Mouse (Mus musculus) lung, adult 18-20 months (tissue): ENCODE measurements around the gene Foxi2.

ENCODE experiments used
- DNase-seq, 2 experiments: peaks; one replicate each; pipeline ENCODE4 v3.0.0; 2022; ENCODE audit warnings: mixed read lengths in 2 of 2

Foxi2 gene

GRCm38 (mm10) chr7:135410237-135410965 is at the start of gene Foxi2:
Gene Foxi2 (plus strand): TSS chr7:135410308.
- no peak for DNase-seq

- DNase-seq, result no peak
Measured at GRCm38 (mm10) chr7:135364606-135365005, 45.5 kb upstream of the Foxi2 start.

- no peak for DNase-seq
Measured at GRCm38 (mm10) chr7:135376048-135376447, 34.1 kb upstream of the Foxi2 start.

GRCm38 (mm10) chr7:135376932-135377331 is 33.2 kb upstream of the Foxi2 start:
- peak in 1 of 2 experiments; percentile 4 for DNase-seq

GRCm38 (mm10) chr7:135378331-135378730 is 31.8 kb upstream of the Foxi2 start:
- DNase-seq, result no peak

GRCm38 (mm10) chr7:135389039-135389438 is 21.1 kb upstream of the Foxi2 start:
- DNase-seq, result no peak

GRCm38 (mm10) chr7:135392949-135393542 is 17.1 kb upstream of the Foxi2 start:
- DNase-seq, result no peak

GRCm38 (mm10) chr7:135394436-135394835 is 15.7 kb upstream of the Foxi2 start:
- DNase-seq, result no peak

GRCm38 (mm10) chr7:135395242-135395641 is 14.9 kb upstream of the Foxi2 start:
- no peak for DNase-seq

- DNase-seq, result no peak
Measured at GRCm38 (mm10) chr7:135397096-135397495, 13.0 kb upstream of the Foxi2 start.

GRCm38 (mm10) chr7:135397874-135398273 is 12.2 kb upstream of the Foxi2 start:
- no peak for DNase-seq

GRCm38 (mm10) chr7:135403416-135403815 is 6.7 kb upstream of the Foxi2 start:
- DNase-seq, result peak; percentile 23 to 53

GRCm38 (mm10) chr7:135406761-135407160 is 3.3 kb upstream of the Foxi2 start:
- DNase-seq, result no peak

- no peak for DNase-seq
Measured at GRCm38 (mm10) chr7:135408501-135408900, 1.6 kb upstream of the Foxi2 start.

- DNase-seq, result no peak
Measured at GRCm38 (mm10) chr7:135412357-135412756, 2.2 kb downstream of the Foxi2 start.

- no peak for DNase-seq
Measured at GRCm38 (mm10) chr7:135428840-135429239, 18.7 kb downstream of the Foxi2 start.

- DNase-seq, result no peak
Measured at GRCm38 (mm10) chr7:135430903-135431302, 20.8 kb downstream of the Foxi2 start.

- DNase-seq, result no peak
Measured at GRCm38 (mm10) chr7:135443903-135444302, 33.8 kb downstream of the Foxi2 start.

GRCm38 (mm10) chr7:135451340-135451739 is 41.2 kb downstream of the Foxi2 start:
- DNase-seq, result no peak

GRCm38 (mm10) chr7:135452366-135452765 is 42.3 kb downstream of the Foxi2 start:
- DNase-seq, result no peak

GRCm38 (mm10) chr7:135453690-135454089 is 43.6 kb downstream of the Foxi2 start:
- no peak for DNase-seq
